Comparison of ENCODE assay signal across 10 mouse cellular contexts in genomic region chr19:14889794-14890193, GRCm38 (mm10).
A peak's percentile ranks its signal among the peaks of the same experiment; 100 is the strongest.
DNase-seq lines count a peak whose midpoint lies in the region; ATAC-seq lines count a peak whose summit lies in the region.
"Had no signal": no experiment of that assay in that cellular context is flagged by ENCODE, and none has a peak within 500 bp of the region (broad histone marks: within the 10 kb centered on the region; RNA-seq: fewer than 3 reads in every experiment).

No protein-coding gene starts in this region.

- peaks cover 38% of the 10 kb centered on the region for H3K27me3 ChIP-seq in heart, embryonic 15.5 days
- H3K27me3 ChIP-seq in embryonic facial prominence, embryonic 11.5 days (ENCODE audit: control insufficient read depth, insufficient read depth, low read length): no peaks in the 10 kb centered on the region
- H3K27me3 ChIP-seq in hindbrain, embryonic 13.5 days: peaks cover 20% of the 10 kb centered on the region
- H3K27me3 ChIP-seq in midbrain, embryonic 15.5 days (replicated peaks): 0 out of 2 replicates have a peak, but pooled peaks cover 9% of the 10 kb centered on the region

- H3K9ac ChIP-seq in heart, embryonic 15.5 days: no peak overlapping the region
- H3K9ac ChIP-seq in embryonic facial prominence, embryonic 11.5 days (replicated peaks; ENCODE audit: low read length): no peak overlapping the region
- no peak overlapping the region for H3K9ac ChIP-seq in hindbrain, embryonic 13.5 days
- H3K9ac ChIP-seq in midbrain, embryonic 15.5 days: 0 out of 2 replicates have a peak overlapping the region, but pooled peaks have one; percentile 20

- peaks cover 8% of the 10 kb centered on the region for H3K4me1 ChIP-seq in heart, embryonic 15.5 days (replicated peaks)
- H3K4me1 ChIP-seq in embryonic facial prominence, embryonic 11.5 days (ENCODE audit: control insufficient read depth, insufficient read depth, low read length): no peaks in the 10 kb centered on the region; the same call in 1 of the 2 replicates
- peaks cover 44% of the 10 kb centered on the region for H3K4me1 ChIP-seq in hindbrain, embryonic 13.5 days (replicated peaks)
- H3K4me1 ChIP-seq in midbrain, embryonic 15.5 days: peaks cover 36% of the 10 kb centered on the region

- 67% methylated on average over 3 of the region's 3 CpGs for WGBS in heart, embryonic 15.5 days
- WGBS in embryonic facial prominence, embryonic 11.5 days: 41% methylated on average over 3 of the region's 3 CpGs
- 20% methylated on average over 3 of the region's 3 CpGs for WGBS in hindbrain, embryonic 13.5 days
- 22% methylated on average over 3 of the region's 3 CpGs for WGBS in midbrain, embryonic 15.5 days

- no peak overlapping the region for H3K4me3 ChIP-seq in heart, embryonic 15.5 days
- no peak overlapping the region for H3K4me3 ChIP-seq in embryonic facial prominence, embryonic 11.5 days (ENCODE audit: low read depth, low read length)
- no peak overlapping the region for H3K4me3 ChIP-seq in hindbrain, embryonic 13.5 days
- no peak overlapping the region for H3K4me3 ChIP-seq in midbrain, embryonic 15.5 days

- H3K4me2 ChIP-seq in heart, embryonic 15.5 days: peak overlapping the region; percentile 56
- peak overlapping the region; percentile 8; the same call in 1 of the 2 replicates for H3K4me2 ChIP-seq in embryonic facial prominence, embryonic 11.5 days (ENCODE audit: low read depth, low read length)
- H3K4me2 ChIP-seq in hindbrain, embryonic 13.5 days: peak overlapping the region; percentile 53
- H3K4me2 ChIP-seq in midbrain, embryonic 15.5 days: peak overlapping the region; percentile 50

- DNase-seq in heart, postnatal 10 days: no peak
- DNase-seq in embryonic facial prominence, embryonic 11.5 days (ENCODE audit: low spot score): no peak
- no peak for DNase-seq in spleen, postnatal 14 days (ENCODE audit: low spot score in 2 of 2)
- DNase-seq in thymus, adult 18-20 months: no peak
- no peak for DNase-seq in lung, postnatal 10 days
- DNase-seq: kidney, adult 2 months; right cerebral cortex, adult 18-20 months had no signal

- H3K36me3 ChIP-seq in heart, embryonic 15.5 days: no peaks in the 10 kb centered on the region
- H3K36me3 ChIP-seq in embryonic facial prominence, embryonic 11.5 days (replicated peaks; ENCODE audit: control insufficient read depth, insufficient read depth, low read depth, low read length): no peaks in the 10 kb centered on the region
- H3K36me3 ChIP-seq in hindbrain, embryonic 13.5 days: no peaks in the 10 kb centered on the region
- H3K36me3 ChIP-seq in midbrain, embryonic 15.5 days (replicated peaks): no peaks in the 10 kb centered on the region

- no peaks in the 10 kb centered on the region for H3K9me3 ChIP-seq in heart, embryonic 15.5 days (replicated peaks)
- H3K9me3 ChIP-seq in embryonic facial prominence, embryonic 11.5 days (replicated peaks; ENCODE audit: control insufficient read depth, low read length): no peaks in the 10 kb centered on the region
- H3K9me3 ChIP-seq in hindbrain, embryonic 13.5 days: no peaks in the 10 kb centered on the region
- H3K9me3 ChIP-seq in midbrain, embryonic 15.5 days: no peaks in the 10 kb centered on the region

- no peak for ATAC-seq in heart, embryonic 15.5 days (replicated peaks; ENCODE audit: insufficient number of reproducible peaks, insufficient read depth, low FRiP score, low read depth)
- ATAC-seq in embryonic facial prominence, embryonic 11.5 days (replicated peaks; ENCODE audit: insufficient number of reproducible peaks, low FRiP score, low TSS enrichment, low read depth): 0 out of 2 replicates have a peak, but pooled peaks have one; percentile 9
- no peak for ATAC-seq in hindbrain, embryonic 13.5 days (ENCODE audit: low FRiP score)
- ATAC-seq in midbrain, embryonic 15.5 days (replicated peaks): peak; percentile 56

- intact Hi-C loops in heart, postnatal 10 days (cut with DNase I): no loop called here

- H3K27ac ChIP-seq in heart, embryonic 15.5 days: no peak overlapping the region
- H3K27ac ChIP-seq in embryonic facial prominence, embryonic 11.5 days (replicated peaks; ENCODE audit: low read depth, low read length): peak overlapping the region; percentile 36; the same call in 1 of the 2 replicates
- H3K27ac ChIP-seq in hindbrain, embryonic 13.5 days: peak overlapping the region; percentile 88
- peak overlapping the region; percentile 81 for H3K27ac ChIP-seq in midbrain, embryonic 15.5 days

Comparison
In these comparisons a context has a peak if more than half of its experiments do, and no peak if none do; other contexts are left out.
1. ATAC-seq: peak in embryonic facial prominence, embryonic 11.5 days (single experiment) and midbrain, embryonic 15.5 days (single experiment); none in heart, embryonic 15.5 days (single experiment) and hindbrain, embryonic 13.5 days (single experiment).
2. Peak in every context shown above with its lines, with median percentiles within 50 percentile points of each other: H3K4me2 ChIP-seq.